Mouse (Mus musculus): ENCODE results near the gene Mast1. TPM values are rescaled to one million over a fixed set of nuclear protein-coding genes. Genes with fewer than 3 reads are reported as not detected.

Mast1 gene
- polyA plus RNA-seq, 1 experiment from 2014 or later: 14.2 TPM

- no peak for ATAC-seq (replicated peaks; ENCODE audit: low FRiP score)
- DNase-seq (ENCODE audit: low spot score): no peak
- no peaks in the 10 kb centered on the region for H3K9me3 ChIP-seq (ENCODE audit: control insufficient read depth, low read length)
- WGBS: 87% methylated on average over 13 of the region's 13 CpGs
- peaks cover 8% of the 10 kb centered on the region; the same call in 1 of the 2 replicates for H3K36me3 ChIP-seq (ENCODE audit: control insufficient read depth, insufficient read depth, low read length)
- peaks cover 14% of the 10 kb centered on the region for H3K4me1 ChIP-seq (replicated peaks; ENCODE audit: control insufficient read depth, insufficient read depth, low read length)
- no peaks in the 10 kb centered on the region for H3K27me3 ChIP-seq (ENCODE audit: control insufficient read depth, insufficient read depth, low read length)
- no peak overlapping the region for H3K4me2 ChIP-seq (ENCODE audit: low read depth, low read length, severe bottlenecking)
- no peak overlapping the region for H3K27ac ChIP-seq (ENCODE audit: low read depth, low read length)
- H3K4me3 ChIP-seq (ENCODE audit: low read depth, low read length): no peak overlapping the region
- H3K9ac ChIP-seq (ENCODE audit: low read length): no peak overlapping the region
These were observed 30.6 kb upstream of the Mast1 start for GRCm38 (mm10) chr8:84967532-84968304.

- Histone ChIP-seq H3K27me3 (ENCODE audit: control insufficient read depth, insufficient read depth, low read length) (no peaks in the 10 kb centered on the region), H3K4me2 (ENCODE audit: low read depth, low read length, severe bottlenecking) (no peak overlapping the region), H3K4me3 (ENCODE audit: low read depth, low read length) (no peak overlapping the region), H3K36me3 (ENCODE audit: control insufficient read depth, insufficient read depth, low read length) (peaks cover 1% of the 10 kb centered on the region; the same call in 1 of the 2 replicates), H3K9me3 (ENCODE audit: control insufficient read depth, low read length) (no peaks in the 10 kb centered on the region), H3K27ac (ENCODE audit: low read depth, low read length) (no peak overlapping the region), H3K4me1 (replicated peaks; ENCODE audit: control insufficient read depth, insufficient read depth, low read length) (peaks cover 14% of the 10 kb centered on the region), H3K9ac (ENCODE audit: low read length) (no peak overlapping the region)
- no peak for DNase-seq (ENCODE audit: low spot score)
- WGBS: 60% methylated on average over 3 of the region's 3 CpGs
- no peak for ATAC-seq (replicated peaks; ENCODE audit: low FRiP score)
These were observed 29.4 kb upstream of the Mast1 start for GRCm38 (mm10) chr8:84966603-84967002.

- DNase-seq (ENCODE audit: low spot score): peak; percentile 98
- Histone ChIP-seq H3K4me1 (replicated peaks; ENCODE audit: control insufficient read depth, insufficient read depth, low read length) (peaks cover 10% of the 10 kb centered on the region), H3K9ac (ENCODE audit: low read length) (peak overlapping the region; percentile 80), H3K27me3 (ENCODE audit: control insufficient read depth, insufficient read depth, low read length) (no peaks in the 10 kb centered on the region), H3K36me3 (ENCODE audit: control insufficient read depth, insufficient read depth, low read length) (no peaks in the 10 kb centered on the region), H3K4me2 (ENCODE audit: low read depth, low read length, severe bottlenecking) (peak overlapping the region; percentile 92), H3K27ac (ENCODE audit: low read depth, low read length) (peak overlapping the region; percentile 71), H3K9me3 (ENCODE audit: control insufficient read depth, low read length) (no peaks in the 10 kb centered on the region), H3K4me3 (ENCODE audit: low read depth, low read length) (peak overlapping the region; percentile 73)
- WGBS: under 1% methylated on average over 41 of the region's 41 CpGs
- ATAC-seq (replicated peaks; ENCODE audit: low FRiP score): peak; percentile 90
These were observed 28.7 kb upstream of the Mast1 start for GRCm38 (mm10) chr8:84965731-84966291.

GRCm38 (mm10) chr8:84963952-84964351 is 26.8 kb upstream of the Mast1 start:
- no peak overlapping the region for H3K4me2 ChIP-seq (ENCODE audit: low read depth, low read length, severe bottlenecking)
- H3K27me3 ChIP-seq (ENCODE audit: control insufficient read depth, insufficient read depth, low read length): no peaks in the 10 kb centered on the region
- no peak for ATAC-seq (replicated peaks; ENCODE audit: low FRiP score)
- no peaks in the 10 kb centered on the region for H3K9me3 ChIP-seq (ENCODE audit: control insufficient read depth, low read length)
- no peak overlapping the region for H3K4me3 ChIP-seq (ENCODE audit: low read depth, low read length)
- peaks cover 4% of the 10 kb centered on the region; the same call in 1 of the 2 replicates for H3K36me3 ChIP-seq (ENCODE audit: control insufficient read depth, insufficient read depth, low read length)
- peaks cover 8% of the 10 kb centered on the region for H3K4me1 ChIP-seq (replicated peaks; ENCODE audit: control insufficient read depth, insufficient read depth, low read length)
- no peak overlapping the region for H3K9ac ChIP-seq (ENCODE audit: low read length)
- H3K27ac ChIP-seq (ENCODE audit: low read depth, low read length): no peak overlapping the region
- DNase-seq (ENCODE audit: low spot score): no peak
- 94% methylated on average over 4 of the region's 4 CpGs for WGBS

GRCm38 (mm10) chr8:84959811-84960210 is 22.7 kb upstream of the Mast1 start:
- H3K27ac ChIP-seq (ENCODE audit: low read depth, low read length): no peak overlapping the region
- no peaks in the 10 kb centered on the region for H3K9me3 ChIP-seq (ENCODE audit: control insufficient read depth, low read length)
- peaks cover 4% of the 10 kb centered on the region; the same call in 1 of the 2 replicates for H3K36me3 ChIP-seq (ENCODE audit: control insufficient read depth, insufficient read depth, low read length)
- 93% methylated on average over 7 of the region's 7 CpGs for WGBS
- H3K4me2 ChIP-seq (ENCODE audit: low read depth, low read length, severe bottlenecking): no peak overlapping the region
- DNase-seq (ENCODE audit: low spot score) (no peak), ATAC-seq (replicated peaks; ENCODE audit: low FRiP score) (no peak)
- H3K9ac ChIP-seq (ENCODE audit: low read length): no peak overlapping the region
- no peaks in the 10 kb centered on the region for H3K27me3 ChIP-seq (ENCODE audit: control insufficient read depth, insufficient read depth, low read length)
- peaks cover under 1% of the 10 kb centered on the region; the same call in 1 of the 2 replicates for H3K4me1 ChIP-seq (replicated peaks; ENCODE audit: control insufficient read depth, insufficient read depth, low read length)
- H3K4me3 ChIP-seq (ENCODE audit: low read depth, low read length): no peak overlapping the region

GRCm38 (mm10) chr8:84956768-84957167 is 19.6 kb upstream of the Mast1 start:
- ATAC-seq (replicated peaks; ENCODE audit: low FRiP score): no peak
- no peak overlapping the region for H3K4me2 ChIP-seq (ENCODE audit: low read depth, low read length, severe bottlenecking)
- H3K27ac ChIP-seq (ENCODE audit: low read depth, low read length): no peak overlapping the region
- no peak overlapping the region for H3K4me3 ChIP-seq (ENCODE audit: low read depth, low read length)
- H3K4me1 ChIP-seq (replicated peaks; ENCODE audit: control insufficient read depth, insufficient read depth, low read length): no peaks in the 10 kb centered on the region
- H3K27me3 ChIP-seq (ENCODE audit: control insufficient read depth, insufficient read depth, low read length): peaks cover 8% of the 10 kb centered on the region; the same call in 1 of the 2 replicates
- WGBS: 50% methylated on average over 2 of the region's 2 CpGs
- peaks cover 4% of the 10 kb centered on the region; the same call in 1 of the 2 replicates for H3K36me3 ChIP-seq (ENCODE audit: control insufficient read depth, insufficient read depth, low read length)
- H3K9me3 ChIP-seq (ENCODE audit: control insufficient read depth, low read length): no peaks in the 10 kb centered on the region
- H3K9ac ChIP-seq (ENCODE audit: low read length): no peak overlapping the region
- peak; percentile 86 for DNase-seq (ENCODE audit: low spot score)

GRCm38 (mm10) chr8:84952612-84953255 is 15.6 kb upstream of the Mast1 start:
- ATAC-seq (replicated peaks; ENCODE audit: low FRiP score) (no peak), DNase-seq (ENCODE audit: low spot score) (no peak)
- Histone ChIP-seq H3K4me3 (ENCODE audit: low read depth, low read length) (no peak overlapping the region), H3K27me3 (ENCODE audit: control insufficient read depth, insufficient read depth, low read length) (peaks cover 12% of the 10 kb centered on the region; the same call in 1 of the 2 replicates), H3K4me2 (ENCODE audit: low read depth, low read length, severe bottlenecking) (no peak overlapping the region), H3K9ac (ENCODE audit: low read length) (no peak overlapping the region), H3K27ac (ENCODE audit: low read depth, low read length) (no peak overlapping the region), H3K9me3 (ENCODE audit: control insufficient read depth, low read length) (no peaks in the 10 kb centered on the region), H3K36me3 (ENCODE audit: control insufficient read depth, insufficient read depth, low read length) (no peaks in the 10 kb centered on the region), H3K4me1 (replicated peaks; ENCODE audit: control insufficient read depth, insufficient read depth, low read length) (no peaks in the 10 kb centered on the region)
- WGBS: 9% methylated on average over 18 of the region's 18 CpGs

GRCm38 (mm10) chr8:84949753-84950152 is 12.6 kb upstream of the Mast1 start:
- Histone ChIP-seq H3K4me2 (ENCODE audit: low read depth, low read length, severe bottlenecking) (no peak overlapping the region), H3K4me1 (replicated peaks; ENCODE audit: control insufficient read depth, insufficient read depth, low read length) (peaks cover 11% of the 10 kb centered on the region), H3K9me3 (ENCODE audit: control insufficient read depth, low read length) (no peaks in the 10 kb centered on the region), H3K9ac (ENCODE audit: low read length) (no peak overlapping the region), H3K36me3 (ENCODE audit: control insufficient read depth, insufficient read depth, low read length) (no peaks in the 10 kb centered on the region), H3K4me3 (ENCODE audit: low read depth, low read length) (no peak overlapping the region), H3K27me3 (ENCODE audit: control insufficient read depth, insufficient read depth, low read length) (peaks cover 35% of the 10 kb centered on the region), H3K27ac (ENCODE audit: low read depth, low read length) (no peak overlapping the region)
- ATAC-seq (replicated peaks; ENCODE audit: low FRiP score) (no peak), DNase-seq (ENCODE audit: low spot score) (no peak)
- 19% methylated on average over 12 of the region's 12 CpGs for WGBS
